Mouse (Mus musculus): ENCODE measurements around the gene Zic1. TPM values are rescaled to one million over a fixed set of nuclear protein-coding genes. Genes with fewer than 3 reads are reported as not detected.

Gene Zic1
- polyA plus RNA-seq, 1 experiment = 0.28 TPM

DNA sequence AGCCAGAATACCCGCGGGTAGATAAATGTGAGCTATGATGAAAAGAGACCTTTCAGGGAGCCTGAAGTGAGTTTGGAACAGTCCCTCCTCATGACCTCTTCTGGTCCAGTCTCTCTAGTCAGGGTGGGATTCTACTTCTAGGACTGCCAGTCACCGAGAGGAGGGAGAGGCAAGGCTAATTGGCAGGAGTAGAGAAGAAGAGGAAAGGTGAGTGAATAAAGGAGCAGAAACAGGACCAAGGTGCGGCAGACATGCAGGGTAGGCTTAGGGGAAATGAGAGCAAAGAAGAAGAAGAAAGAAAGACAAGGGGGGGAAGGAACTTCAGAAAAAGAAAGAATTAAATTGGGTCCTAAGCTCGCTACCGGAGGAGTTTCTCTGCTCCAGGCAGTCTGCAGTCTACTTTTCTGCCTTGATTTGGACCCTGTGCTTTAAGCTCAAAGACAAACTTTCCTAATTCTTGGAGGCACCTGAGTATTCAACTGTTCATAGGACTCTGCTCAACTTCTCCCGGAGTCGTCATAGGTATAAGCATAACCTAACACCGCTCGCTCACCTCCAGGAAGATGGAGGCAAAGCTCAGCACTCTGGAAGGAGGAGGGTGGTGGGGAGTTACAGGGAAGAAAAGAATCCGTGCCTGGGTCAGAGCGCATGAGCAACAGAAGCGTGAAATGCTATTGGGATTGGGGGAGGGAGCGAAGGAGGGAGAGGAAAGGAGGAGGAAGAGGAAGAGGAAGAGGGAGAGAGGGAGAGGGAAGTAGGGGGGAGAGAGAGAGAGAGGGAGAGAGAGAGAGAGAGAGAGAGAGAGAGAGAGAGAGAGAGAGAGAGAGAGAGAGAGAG lies 11.6 kb upstream of the Zic1 start:
- H3K27me3 ChIP-seq (ENCODE audit: control insufficient read depth, insufficient read depth, low read length) = peaks cover 9% of the 10 kb centered on the region; the same call in 1 of the 2 replicates
- WGBS = 20% methylated on average over 14 of the region's 14 CpGs
- no peak overlapping the region for H3K4me3 ChIP-seq (ENCODE audit: control insufficient read depth, insufficient read depth, low read length)
- H3K27ac ChIP-seq (ENCODE audit: control insufficient read depth, insufficient read depth, low read length) = no peak overlapping the region
- no peak for DNase-seq
- TF ChIP-seq CTCF (IDR thresholded peaks at IDR 0.05; ENCODE audit: borderline replicate concordance, control insufficient read depth, extremely low read depth, insufficient read depth, low read length, poor library complexity) = no peak
- no peak for TF ChIP-seq POLR2A (IDR thresholded peaks at IDR 0.05; ENCODE audit: control insufficient read depth, extremely low read depth, insufficient read depth, low read length, poor library complexity)
- H3K36me3 ChIP-seq (ENCODE audit: control insufficient read depth, insufficient read depth, low read length) = no peaks in the 10 kb centered on the region
- no peaks in the 10 kb centered on the region for H3K4me1 ChIP-seq (replicated peaks; ENCODE audit: control insufficient read depth, insufficient read depth, low read length)

DNA sequence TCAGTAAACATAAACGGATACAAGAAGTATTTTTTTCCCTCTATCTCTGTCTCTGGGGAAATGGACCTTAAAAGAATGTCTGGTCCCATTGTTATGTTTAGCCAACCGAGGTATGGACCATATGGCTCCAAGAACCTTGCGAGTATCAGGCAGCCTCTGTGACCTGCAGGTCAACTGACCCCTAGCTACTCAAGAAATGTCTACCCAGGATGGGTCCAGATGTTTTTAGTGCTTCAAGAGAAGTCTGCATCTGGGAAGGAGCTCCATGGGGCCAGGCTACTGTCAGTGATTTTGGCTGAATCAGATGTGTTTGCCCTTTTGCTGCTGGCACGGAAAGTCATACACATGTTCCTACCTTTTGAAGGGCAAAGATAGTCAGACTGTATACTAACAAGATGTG lies 9.1 kb upstream of the Zic1 start:
- Histone ChIP-seq H3K27ac (ENCODE audit: control insufficient read depth, insufficient read depth, low read length) (no peak overlapping the region), H3K27me3 (ENCODE audit: control insufficient read depth, insufficient read depth, low read length) (peaks cover 9% of the 10 kb centered on the region; the same call in 1 of the 2 replicates), H3K4me3 (ENCODE audit: control insufficient read depth, insufficient read depth, low read length) (no peak overlapping the region), H3K4me1 (replicated peaks; ENCODE audit: control insufficient read depth, insufficient read depth, low read length) (no peaks in the 10 kb centered on the region), H3K36me3 (ENCODE audit: control insufficient read depth, insufficient read depth, low read length) (no peaks in the 10 kb centered on the region)
- DNase-seq = no peak
- 5% methylated on average over 4 of the region's 4 CpGs for WGBS
- TF ChIP-seq POLR2A (IDR thresholded peaks at IDR 0.05; ENCODE audit: control insufficient read depth, extremely low read depth, insufficient read depth, low read length, poor library complexity) = no peak
- no peak for TF ChIP-seq CTCF (IDR thresholded peaks at IDR 0.05; ENCODE audit: borderline replicate concordance, control insufficient read depth, extremely low read depth, insufficient read depth, low read length, poor library complexity)

DNA sequence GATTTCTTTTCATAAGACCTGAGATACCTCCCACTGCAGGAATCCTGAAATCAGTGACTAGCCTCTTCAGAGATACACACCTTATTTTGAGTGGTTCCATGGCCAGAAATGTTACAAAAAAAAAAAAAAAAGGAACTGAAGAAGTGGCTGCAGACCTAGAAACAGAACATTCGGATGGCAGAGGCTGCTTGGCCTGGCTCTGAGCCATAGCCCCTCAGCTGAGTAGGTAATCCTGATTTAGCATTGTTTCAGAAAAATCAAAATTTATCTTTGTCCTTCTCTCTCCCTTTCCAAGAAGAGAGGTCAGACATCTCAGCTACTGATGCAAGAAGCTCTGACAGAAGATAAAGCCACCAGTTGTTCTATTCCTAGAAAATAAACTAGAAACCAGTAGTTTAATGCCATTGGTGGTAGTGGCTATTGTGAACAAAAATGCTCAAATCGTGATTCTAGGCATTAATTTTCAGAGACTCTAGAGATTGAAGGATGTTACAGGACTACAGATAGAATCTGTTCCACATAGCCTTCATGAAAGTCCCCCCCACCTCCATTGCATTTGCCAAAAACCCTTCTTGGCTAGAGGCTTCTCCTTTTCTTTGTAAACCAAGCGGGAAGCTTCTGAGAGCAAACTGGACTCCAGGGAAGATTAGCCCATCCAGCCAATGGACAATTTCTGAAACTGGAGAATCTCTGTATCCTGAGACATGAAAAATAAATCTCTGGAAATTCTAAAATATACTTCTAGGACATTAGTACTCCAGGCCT lies 8.4 kb upstream of the Zic1 start:
- Histone ChIP-seq H3K4me3 (ENCODE audit: control insufficient read depth, insufficient read depth, low read length) (no peak overlapping the region), H3K4me1 (replicated peaks; ENCODE audit: control insufficient read depth, insufficient read depth, low read length) (no peaks in the 10 kb centered on the region), H3K27me3 (ENCODE audit: control insufficient read depth, insufficient read depth, low read length) (peaks cover 9% of the 10 kb centered on the region; the same call in 1 of the 2 replicates), H3K27ac (ENCODE audit: control insufficient read depth, insufficient read depth, low read length) (no peak overlapping the region), H3K36me3 (ENCODE audit: control insufficient read depth, insufficient read depth, low read length) (no peaks in the 10 kb centered on the region)
- 31% methylated on average over 3 of the region's 3 CpGs for WGBS
- DNase-seq = no peak
- no peak for TF ChIP-seq CTCF (IDR thresholded peaks at IDR 0.05; ENCODE audit: borderline replicate concordance, control insufficient read depth, extremely low read depth, insufficient read depth, low read length, poor library complexity)
- no peak for TF ChIP-seq POLR2A (IDR thresholded peaks at IDR 0.05; ENCODE audit: control insufficient read depth, extremely low read depth, insufficient read depth, low read length, poor library complexity)

DNA sequence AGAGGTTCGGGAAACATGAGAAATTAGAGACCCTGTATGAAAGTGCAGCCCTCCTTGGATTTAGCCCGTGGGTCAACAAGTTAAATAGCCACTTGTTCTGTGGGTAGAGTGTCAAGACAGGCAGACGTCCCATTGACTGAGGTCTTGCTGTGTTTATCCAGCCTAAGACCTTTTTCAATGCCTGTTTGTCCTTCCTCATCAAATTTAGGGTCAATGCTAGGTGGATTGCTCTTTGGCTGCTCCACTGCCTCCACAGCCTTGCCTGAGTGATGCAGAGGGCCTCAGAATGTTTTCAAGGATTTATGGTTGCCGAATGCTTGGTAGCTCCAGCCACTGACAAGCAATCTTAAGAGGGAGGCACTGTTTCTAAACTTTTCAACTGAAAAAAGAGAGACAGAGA lies 6.0 kb upstream of the Zic1 start:
- no peak for DNase-seq
- TF ChIP-seq CTCF (IDR thresholded peaks at IDR 0.05; ENCODE audit: borderline replicate concordance, control insufficient read depth, extremely low read depth, insufficient read depth, low read length, poor library complexity) = no peak
- no peak for TF ChIP-seq POLR2A (IDR thresholded peaks at IDR 0.05; ENCODE audit: control insufficient read depth, extremely low read depth, insufficient read depth, low read length, poor library complexity)
- Histone ChIP-seq H3K27ac (ENCODE audit: control insufficient read depth, insufficient read depth, low read length) (no peak overlapping the region), H3K4me1 (replicated peaks; ENCODE audit: control insufficient read depth, insufficient read depth, low read length) (no peaks in the 10 kb centered on the region), H3K27me3 (ENCODE audit: control insufficient read depth, insufficient read depth, low read length) (peaks cover 2% of the 10 kb centered on the region; the same call in 1 of the 2 replicates), H3K36me3 (ENCODE audit: control insufficient read depth, insufficient read depth, low read length) (no peaks in the 10 kb centered on the region), H3K4me3 (ENCODE audit: control insufficient read depth, insufficient read depth, low read length) (no peak overlapping the region)
- 21% methylated on average over 4 of the region's 4 CpGs for WGBS

DNA sequence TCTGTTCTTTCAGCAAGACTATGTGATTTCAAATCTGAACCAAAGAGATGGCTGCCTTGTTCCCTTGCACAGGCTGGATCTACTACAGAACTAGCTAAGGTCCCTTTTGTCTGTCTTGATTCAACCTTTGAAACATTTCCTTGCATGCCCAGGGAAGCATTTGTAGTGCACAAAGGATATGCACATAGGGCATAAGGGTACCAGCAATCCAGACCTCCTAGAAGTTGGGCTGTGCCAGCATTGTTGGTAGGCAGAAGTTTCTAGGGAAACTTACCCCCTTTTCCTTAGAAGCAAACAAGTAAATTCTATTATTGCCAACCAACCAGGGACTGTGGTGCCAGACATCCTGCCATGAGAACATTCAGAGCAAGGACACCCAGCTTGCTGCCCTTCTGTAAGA lies 5.4 kb upstream of the Zic1 start:
- no peak for TF ChIP-seq CTCF (IDR thresholded peaks at IDR 0.05; ENCODE audit: borderline replicate concordance, control insufficient read depth, extremely low read depth, insufficient read depth, low read length, poor library complexity)
- no peak for TF ChIP-seq POLR2A (IDR thresholded peaks at IDR 0.05; ENCODE audit: control insufficient read depth, extremely low read depth, insufficient read depth, low read length, poor library complexity)
- DNase-seq = no peak
- Histone ChIP-seq H3K4me1 (replicated peaks; ENCODE audit: control insufficient read depth, insufficient read depth, low read length) (no peaks in the 10 kb centered on the region), H3K4me3 (ENCODE audit: control insufficient read depth, insufficient read depth, low read length) (no peak overlapping the region), H3K27ac (ENCODE audit: control insufficient read depth, insufficient read depth, low read length) (no peak overlapping the region), H3K36me3 (ENCODE audit: control insufficient read depth, insufficient read depth, low read length) (no peaks in the 10 kb centered on the region), H3K27me3 (ENCODE audit: control insufficient read depth, insufficient read depth, low read length) (peaks cover 2% of the 10 kb centered on the region; the same call in 1 of the 2 replicates)

DNA sequence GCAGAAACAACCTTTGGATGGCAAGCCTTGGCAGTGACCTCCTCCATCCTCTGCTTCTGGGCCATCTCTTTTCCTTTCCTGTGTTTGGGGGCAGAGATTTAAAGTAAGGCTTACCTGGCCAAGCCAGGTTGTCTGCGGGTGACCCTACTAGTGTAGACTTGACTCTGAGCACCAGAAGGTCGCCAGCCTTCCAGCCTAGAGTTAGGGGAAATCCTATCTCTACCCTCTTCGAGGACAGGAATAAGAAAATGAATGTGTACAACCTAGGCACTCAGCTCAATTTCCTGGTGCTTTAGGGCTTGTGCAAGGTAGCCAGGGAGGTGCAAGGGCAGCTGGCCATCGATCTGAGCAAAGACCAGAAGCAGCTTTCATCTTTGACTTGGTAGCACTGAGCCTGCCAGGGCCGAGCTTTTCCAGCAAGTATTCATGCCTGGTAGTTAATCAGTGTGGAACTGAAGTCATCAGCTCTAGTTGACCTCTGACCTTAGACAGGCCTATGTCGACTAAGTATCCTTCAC lies 4.6 kb upstream of the Zic1 start:
- no peak for DNase-seq
- Histone ChIP-seq H3K27ac (ENCODE audit: control insufficient read depth, insufficient read depth, low read length) (no peak overlapping the region), H3K4me3 (ENCODE audit: control insufficient read depth, insufficient read depth, low read length) (no peak overlapping the region), H3K27me3 (ENCODE audit: control insufficient read depth, insufficient read depth, low read length) (peaks cover 2% of the 10 kb centered on the region; the same call in 1 of the 2 replicates), H3K36me3 (ENCODE audit: control insufficient read depth, insufficient read depth, low read length) (no peaks in the 10 kb centered on the region), H3K4me1 (replicated peaks; ENCODE audit: control insufficient read depth, insufficient read depth, low read length) (no peaks in the 10 kb centered on the region)
- TF ChIP-seq POLR2A (IDR thresholded peaks at IDR 0.05; ENCODE audit: control insufficient read depth, extremely low read depth, insufficient read depth, low read length, poor library complexity) (no peak), CTCF (IDR thresholded peaks at IDR 0.05; ENCODE audit: borderline replicate concordance, control insufficient read depth, extremely low read depth, insufficient read depth, low read length, poor library complexity) (no peak)
- 28% methylated on average over 6 of the region's 6 CpGs for WGBS
